Mouse (Mus musculus) embryonic facial prominence, embryonic 13.5 days (tissue): Measurements from ENCODE around the gene Unc80. TPM values are rescaled to one million over a fixed set of nuclear protein-coding genes. Genes with fewer than 3 reads are reported as not detected.

Experiments
- ATAC-seq: fragments of 200-750 bp; cut with Nextera tagmentation; 2 replicates; pipeline ENCODE4 v1.8.0; 2017; ENCODE audit warnings: low read depth; ENCODE audit not compliant: insufficient number of reproducible peaks, insufficient read depth, low FRiP score, low TSS enrichment
- H3K27ac ChIP-seq: fragments of 300-500 bp; sonication (generic); 2 replicates; pipeline ENCODE4 v1.5.1; 2015; ENCODE audit warnings: moderate library complexity, mild to moderate bottlenecking, inconsistent platforms
- H3K27me3 ChIP-seq: fragments of 300-500 bp; sonication (generic); 2 replicates; pipeline ENCODE4 v1.6.1; 2015; ENCODE audit warnings: mild to moderate bottlenecking, inconsistent platforms
- H3K36me3 ChIP-seq: fragments of 300-500 bp; sonication (generic); 2 replicates; pipeline ENCODE4 v1.6.1; 2015; ENCODE audit warnings: mild to moderate bottlenecking, inconsistent platforms
- H3K4me1 ChIP-seq: fragments of 300-500 bp; sonication (generic); 2 replicates; pipeline ENCODE4 v1.6.1; 2015; ENCODE audit warnings: inconsistent platforms
- H3K4me2 ChIP-seq: fragments of 300-500 bp; sonication (generic); 2 replicates; pipeline ENCODE4 v1.6.1; 2015; ENCODE audit warnings: moderate library complexity, mild to moderate bottlenecking, inconsistent platforms
- H3K4me3 ChIP-seq: fragments of 300-500 bp; sonication (generic); 2 replicates; pipeline ENCODE4 v1.5.1; 2015; ENCODE audit warnings: mild to moderate bottlenecking, inconsistent platforms
- H3K9ac ChIP-seq: fragments of 300-500 bp; sonication (generic); 2 replicates; pipeline ENCODE4 v1.6.1; 2015; ENCODE audit warnings: mild to moderate bottlenecking, inconsistent platforms
- H3K9me3 ChIP-seq: fragments of 300-500 bp; sonication (generic); 2 replicates; pipeline ENCODE4 v1.6.1; 2016; ENCODE audit warnings: inconsistent platforms
- WGBS: fragments of 180-500 bp; shearing (Covaris S2); methylation state at CpG from one replicate; pipeline ENCODE4 v1.1.7; 2015; ENCODE audit warnings: mixed read lengths; 5-methylcytosine and 5-hydroxymethylcytosine counted together
- polyA plus RNA-seq: library from polyadenylated mRNA; unstranded; fragments of >200 nt; fragmentation: Nextera tagmentation; extraction: Ambion mirVana; gene quantifications from 2 replicates; pipeline ENCODE4 v1.2.1, GENCODE M21; 2015

Gene Unc80
- polyA plus RNA-seq, 1 experiment from 2014 or later = 0.14 TPM

DNA sequence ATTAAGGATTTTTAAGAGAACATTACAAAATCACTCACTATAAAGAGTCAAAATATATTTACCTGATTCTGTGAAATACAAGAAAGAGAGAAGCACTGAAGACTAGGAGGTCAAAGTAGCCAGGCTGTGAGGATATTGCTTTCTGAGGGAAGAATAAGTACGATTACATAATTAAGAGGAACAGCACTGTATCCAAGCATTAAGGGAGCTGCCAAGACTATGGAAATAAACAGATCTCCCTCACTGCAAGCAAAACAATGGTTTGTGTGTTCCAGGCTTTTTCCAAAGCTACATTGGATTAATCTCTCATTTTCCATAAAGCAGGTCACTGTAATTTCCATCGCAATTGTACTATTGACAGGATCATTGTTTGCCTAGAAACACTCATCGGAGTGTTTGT is 14.6 kb downstream of the Unc80 start:
- H3K4me2 ChIP-seq = no peak overlapping the region
- WGBS = 89% methylated on average over 3 of the region's 3 CpGs
- no peak overlapping the region for H3K27ac ChIP-seq
- H3K9me3 ChIP-seq = no peaks in the 10 kb centered on the region
- ATAC-seq = no peak
- H3K4me1 ChIP-seq = no peaks in the 10 kb centered on the region
- no peak overlapping the region for H3K9ac ChIP-seq
- no peaks in the 10 kb centered on the region for H3K36me3 ChIP-seq
- no peak overlapping the region for H3K4me3 ChIP-seq
- no peaks in the 10 kb centered on the region for H3K27me3 ChIP-seq

GRCm38 (mm10) chr1:66493064-66493463 is 24.9 kb downstream of the Unc80 start:
- 81% methylated on average over 6 of the region's 6 CpGs for WGBS
- no peak for ATAC-seq

DNA sequence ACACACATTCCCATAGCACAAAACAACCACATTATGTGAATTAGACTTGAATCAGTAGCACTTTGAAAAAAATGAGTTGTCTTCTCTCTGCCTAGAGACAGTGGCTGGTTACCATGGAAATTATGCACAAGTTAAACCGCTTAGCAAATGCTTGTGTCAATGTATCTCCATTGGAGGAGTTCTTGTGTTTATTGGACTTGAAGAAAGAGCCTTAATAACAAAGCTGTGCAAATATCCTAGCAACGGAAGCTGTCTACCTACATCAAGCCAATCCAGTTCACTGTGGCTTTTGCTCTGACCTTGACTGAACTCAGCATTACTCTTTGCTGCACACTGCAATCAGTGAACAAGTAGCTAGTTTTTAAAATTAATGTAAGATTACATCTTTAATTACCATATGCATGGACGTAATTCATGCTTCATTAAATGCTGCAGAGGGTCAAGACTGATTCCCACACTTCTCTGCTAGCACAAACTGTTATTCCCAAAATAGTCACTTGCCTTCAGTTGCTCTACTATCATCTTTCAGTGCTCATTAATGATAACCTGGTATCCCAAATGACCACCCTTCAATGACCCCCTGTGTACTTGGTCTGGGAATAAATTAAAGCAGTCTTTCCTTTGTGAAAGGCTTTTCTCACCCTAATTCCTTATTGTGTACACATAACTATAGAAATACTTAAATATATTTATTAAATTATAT is 27.3 kb downstream of the Unc80 start:
- Histone ChIP-seq H3K4me1 (no peaks in the 10 kb centered on the region), H3K9me3 (no peaks in the 10 kb centered on the region), H3K9ac (no peak overlapping the region), H3K27me3 (no peaks in the 10 kb centered on the region), H3K4me2 (no peak overlapping the region), H3K27ac (no peak overlapping the region), H3K4me3 (no peak overlapping the region), H3K36me3 (no peaks in the 10 kb centered on the region)
- ATAC-seq = no peak
- WGBS = 77% methylated on average over 3 of the region's 3 CpGs

More at GRCm38 (mm10) chr1:66493064-66493463, 24.9 kb downstream of the Unc80 start:
- Histone ChIP-seq H3K4me3 (no peak overlapping the region), H3K4me2 (no peak overlapping the region), H3K27ac (no peak overlapping the region), H3K4me1 (no peaks in the 10 kb centered on the region), H3K9me3 (no peaks in the 10 kb centered on the region), H3K27me3 (no peaks in the 10 kb centered on the region), H3K9ac (no peak overlapping the region), H3K36me3 (no peaks in the 10 kb centered on the region)

DNA sequence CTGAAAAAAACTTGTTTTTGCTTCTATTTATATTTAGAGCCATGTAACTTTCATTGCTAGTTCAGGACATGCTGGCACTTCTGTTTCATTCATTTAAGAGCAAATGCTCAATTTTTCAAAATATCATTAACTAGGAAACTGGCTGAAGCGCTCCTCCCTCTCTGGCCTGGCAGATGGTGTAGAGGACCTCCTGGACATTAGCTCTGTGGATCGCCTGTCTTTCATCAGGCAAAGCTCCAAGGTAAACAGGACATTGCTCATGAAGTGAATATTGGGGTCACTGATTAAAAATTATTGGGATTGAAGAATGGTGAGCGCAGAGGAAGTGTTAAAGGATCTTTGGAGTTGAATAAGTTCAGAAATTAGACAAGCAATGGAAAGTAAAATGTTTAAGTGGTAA is 82.6 kb downstream of the Unc80 start:
- Histone ChIP-seq H3K27ac (no peak overlapping the region), H3K27me3 (no peaks in the 10 kb centered on the region), H3K9ac (no peak overlapping the region), H3K4me1 (no peaks in the 10 kb centered on the region), H3K9me3 (no peaks in the 10 kb centered on the region), H3K4me2 (no peak overlapping the region), H3K36me3 (no peaks in the 10 kb centered on the region), H3K4me3 (no peak overlapping the region)
- ATAC-seq = no peak
- 85% methylated on average over 3 of the region's 3 CpGs for whole genome bisulfite sequencing

- Histone ChIP-seq H3K27ac (no peak overlapping the region), H3K9me3 (no peaks in the 10 kb centered on the region), H3K4me1 (no peaks in the 10 kb centered on the region), H3K4me2 (no peak overlapping the region), H3K9ac (no peak overlapping the region), H3K27me3 (no peaks in the 10 kb centered on the region), H3K36me3 (no peaks in the 10 kb centered on the region), H3K4me3 (no peak overlapping the region)
- WGBS = 69% methylated on average over 5 of the region's 5 CpGs
- ATAC-seq = no peak
Measured at GRCm38 (mm10) chr1:66552396-66552966, 84.3 kb downstream of the Unc80 start.

- Histone ChIP-seq H3K27me3 (no peaks in the 10 kb centered on the region), H3K36me3 (no peaks in the 10 kb centered on the region), H3K4me1 (no peaks in the 10 kb centered on the region), H3K4me2 (no peak overlapping the region), H3K9ac (no peak overlapping the region), H3K4me3 (no peak overlapping the region), H3K9me3 (no peaks in the 10 kb centered on the region), H3K27ac (no peak overlapping the region)
- WGBS = 78% methylated on average over 1 of the region's 1 CpGs
- ATAC-seq = no peak
Measured at GRCm38 (mm10) chr1:66561636-66562270, 93.6 kb downstream of the Unc80 start.

- H3K27me3 ChIP-seq = no peaks in the 10 kb centered on the region
- no peak overlapping the region for H3K4me2 ChIP-seq
- H3K9me3 ChIP-seq = no peaks in the 10 kb centered on the region
- H3K4me3 ChIP-seq = no peak overlapping the region
- no peak overlapping the region for H3K9ac ChIP-seq
- no peaks in the 10 kb centered on the region for H3K36me3 ChIP-seq
- 77% methylated on average over 2 of the region's 2 CpGs for WGBS
- H3K27ac ChIP-seq = no peak overlapping the region
- no peak for ATAC-seq
- H3K4me1 ChIP-seq = 0 out of 2 replicates have a peak, but pooled peaks cover under 1% of the 10 kb centered on the region
Measured at GRCm38 (mm10) chr1:66562332-66562731, 94.2 kb downstream of the Unc80 start.

DNA sequence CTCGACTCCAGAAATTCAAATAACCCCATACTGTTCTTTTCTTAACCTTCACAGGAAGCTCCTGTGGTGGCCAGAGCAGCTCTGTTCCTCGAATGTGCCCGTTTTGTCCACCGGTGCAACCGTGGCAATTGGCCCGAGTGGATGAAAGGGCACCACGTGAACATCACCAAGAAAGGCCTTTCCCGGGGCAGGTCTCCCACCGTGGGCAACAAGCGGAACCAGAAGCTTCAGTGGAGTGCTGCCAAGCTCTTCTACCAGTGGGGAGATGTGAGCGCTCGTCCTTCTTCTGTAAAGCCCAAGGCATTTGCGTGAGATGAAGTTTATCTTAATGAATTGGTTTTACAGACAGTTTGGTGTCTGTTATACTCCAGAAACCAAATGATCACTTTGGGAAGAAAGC is 101.6 kb downstream of the Unc80 start:
- 0 out of 2 replicates have a peak, but pooled peaks cover 2% of the 10 kb centered on the region for H3K4me1 ChIP-seq
- ATAC-seq = no peak
- no peak overlapping the region for H3K4me3 ChIP-seq
- no peak overlapping the region for H3K4me2 ChIP-seq
- no peak overlapping the region for H3K27ac ChIP-seq
- WGBS = 76% methylated on average over 13 of the region's 13 CpGs
- H3K27me3 ChIP-seq = no peaks in the 10 kb centered on the region
- no peak overlapping the region for H3K9ac ChIP-seq
- H3K36me3 ChIP-seq = no peaks in the 10 kb centered on the region
- no peaks in the 10 kb centered on the region for H3K9me3 ChIP-seq

DNA sequence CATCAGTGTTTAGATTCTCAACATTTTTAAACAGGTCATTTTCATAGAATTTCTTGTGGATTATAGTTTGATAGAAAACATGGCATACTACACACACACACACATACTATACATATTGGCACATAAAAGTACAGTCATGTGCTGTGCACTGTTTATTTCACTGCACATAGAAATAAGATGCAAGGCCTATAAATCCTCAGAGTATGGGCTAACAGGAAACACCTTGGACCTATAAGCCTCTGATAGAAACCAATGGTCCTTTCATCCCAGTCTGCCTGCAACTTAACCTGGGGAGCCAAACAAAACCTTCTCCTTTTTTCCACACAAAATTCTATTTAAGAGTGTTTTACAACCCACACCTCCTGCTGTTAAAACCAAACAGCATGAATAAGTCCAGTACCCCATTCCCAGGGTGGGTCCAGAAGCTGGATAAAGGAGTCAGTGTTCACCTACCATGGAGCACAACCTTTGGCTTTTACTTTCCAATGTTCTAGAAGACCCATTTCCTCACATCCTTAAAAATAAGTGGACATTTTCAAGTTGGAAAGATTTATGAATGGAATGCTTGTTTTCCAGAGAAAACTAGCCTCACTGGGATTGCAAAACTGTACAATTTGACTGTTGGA is 129.1 kb downstream of the Unc80 start:
- Histone ChIP-seq H3K27me3 (no peaks in the 10 kb centered on the region), H3K4me3 (no peak overlapping the region), H3K27ac (no peak overlapping the region), H3K36me3 (no peaks in the 10 kb centered on the region), H3K9ac (no peak overlapping the region), H3K9me3 (no peaks in the 10 kb centered on the region), H3K4me1 (no peaks in the 10 kb centered on the region), H3K4me2 (no peak overlapping the region)
- ATAC-seq = no peak

DNA sequence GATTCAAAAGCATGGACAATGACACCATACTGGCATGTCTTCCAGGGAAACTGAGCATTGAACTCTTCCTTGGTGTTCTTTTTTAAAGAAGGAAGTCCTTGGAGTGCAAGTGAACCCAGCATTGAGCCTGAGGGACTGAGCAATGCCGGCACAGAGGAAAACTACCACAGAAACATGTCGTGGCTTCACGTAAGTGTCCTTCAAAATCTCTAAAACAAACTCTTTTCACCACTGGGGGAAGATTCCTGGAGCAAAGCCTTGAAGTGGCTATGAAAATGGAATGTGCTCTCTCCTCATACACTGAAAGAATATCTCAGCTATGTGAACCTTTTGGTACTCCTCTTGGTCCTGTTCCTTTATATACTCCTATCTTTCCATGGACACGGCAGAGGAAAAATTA is 140.1 kb downstream of the Unc80 start:
- 82% methylated on average over 4 of the region's 4 CpGs for WGBS
- no peak overlapping the region for H3K4me3 ChIP-seq
- no peaks in the 10 kb centered on the region for H3K36me3 ChIP-seq
- H3K4me2 ChIP-seq = no peak overlapping the region
- no peak overlapping the region for H3K9ac ChIP-seq
- no peaks in the 10 kb centered on the region for H3K27me3 ChIP-seq
- H3K27ac ChIP-seq = no peak overlapping the region
- no peaks in the 10 kb centered on the region for H3K4me1 ChIP-seq
- no peak for ATAC-seq
- no peaks in the 10 kb centered on the region for H3K9me3 ChIP-seq

- Histone ChIP-seq H3K27me3 (no peaks in the 10 kb centered on the region), H3K4me3 (no peak overlapping the region), H3K4me2 (no peak overlapping the region), H3K4me1 (no peaks in the 10 kb centered on the region), H3K9ac (no peak overlapping the region), H3K9me3 (no peaks in the 10 kb centered on the region), H3K27ac (no peak overlapping the region), H3K36me3 (no peaks in the 10 kb centered on the region)
- 7% methylated on average over 2 of the region's 2 CpGs for WGBS
- no peak for ATAC-seq
Measured at GRCm38 (mm10) chr1:66617188-66617587, 149.0 kb downstream of the Unc80 start.

DNA sequence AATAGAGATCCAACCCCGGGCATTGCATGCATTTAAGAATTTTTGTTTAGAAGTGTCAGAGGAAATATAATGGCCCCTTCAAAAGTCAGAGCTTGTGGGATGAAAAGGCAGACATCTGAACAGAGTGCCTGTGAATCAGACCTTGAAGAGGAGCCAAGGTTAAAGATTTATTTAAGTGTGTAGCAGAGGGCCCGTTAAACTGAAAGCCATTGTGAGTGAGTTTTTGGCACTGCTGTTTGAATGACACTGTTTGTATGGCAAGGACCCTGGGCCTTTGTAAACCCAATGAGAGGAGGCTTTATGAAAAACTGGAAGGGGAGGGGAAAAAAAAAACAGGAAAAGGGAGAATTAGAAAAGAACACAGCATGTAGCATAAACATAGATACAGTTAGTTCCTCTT is 170.0 kb downstream of the Unc80 start:
- no peak for ATAC-seq
- Histone ChIP-seq H3K36me3 (no peaks in the 10 kb centered on the region), H3K9ac (no peak overlapping the region), H3K4me1 (no peaks in the 10 kb centered on the region), H3K4me3 (no peak overlapping the region), H3K9me3 (no peaks in the 10 kb centered on the region), H3K27me3 (no peaks in the 10 kb centered on the region), H3K27ac (no peak overlapping the region), H3K4me2 (no peak overlapping the region)
- 64% methylated on average over 2 of the region's 2 CpGs for WGBS
